Mouse (Mus musculus) olfactory bulb, adult 2 months (tissue): ENCODE results near the gene Pcp2. TPM values are rescaled to one million over a fixed set of nuclear protein-coding genes. Genes with fewer than 3 reads are reported as not detected.

Experiments
- H3K27ac ChIP-seq: fragments of 200-500 bp; 2 replicates; pipeline ENCODE4 v1.5.1; 2012; ENCODE audit warnings: low read depth, low read length; ENCODE audit not compliant: insufficient read depth
- H3K4me1 ChIP-seq: fragments of 200-500 bp; 2 replicates; pipeline ENCODE4 v1.6.1; 2012; ENCODE audit warnings: low read length; ENCODE audit not compliant: control insufficient read depth, insufficient read depth
- H3K4me3 ChIP-seq: fragments of 200-500 bp; 2 replicates; pipeline ENCODE4 v1.5.1; 2012; ENCODE audit warnings: mild to moderate bottlenecking, low read depth, low read length, moderate library complexity; ENCODE audit not compliant: insufficient read depth
- CTCF ChIP-seq: fragments of 200-500 bp; IDR thresholded peaks from 2 replicates; pipeline ENCODE4 v1.5.1; 2012; ENCODE audit warnings: low read depth, mild to moderate bottlenecking, low read length, moderate library complexity; ENCODE audit not compliant: insufficient read depth
- POLR2A ChIP-seq: fragments of 200-500 bp; IDR thresholded peaks from 2 replicates; pipeline ENCODE4 v1.6.1; 2012; ENCODE audit warnings: mild to moderate bottlenecking, low read depth, low read length, moderate library complexity; ENCODE audit not compliant: insufficient read depth
- WGBS: fragments of 180-500 bp; shearing (Covaris S2); methylation state at CpG from one replicate; pipeline ENCODE4 v1.1.7; 2018; 5-methylcytosine and 5-hydroxymethylcytosine counted together
- polyA plus RNA-seq: library from polyadenylated mRNA; stranded (reverse); fragments of >200 nt; gene quantifications from 2 replicates; pipeline ENCODE4 v1.2.4, GENCODE M21; 2012; ENCODE audit warnings: low replicate concordance; ENCODE audit not compliant: missing spikeins, insufficient read depth, insufficient read length

The Pcp2 gene
- polyA plus RNA-seq, 1 experiment, result not detected

GRCm38 (mm10) chr8:3606593-3606992 is 18.8 kb downstream of the Pcp2 start:
- TF ChIP-seq POLR2A (no peak), CTCF (no peak)
- Histone ChIP-seq H3K4me3 (no peak overlapping the region), H3K4me1 (no peaks in the 10 kb centered on the region), H3K27ac (no peak overlapping the region)
- WGBS, result 69% methylated on average over 16 of the region's 16 CpGs

- WGBS, result 83% methylated on average over 13 of the region's 13 CpGs
- Histone ChIP-seq H3K27ac (no peak overlapping the region), H3K4me3 (no peak overlapping the region), H3K4me1 (no peaks in the 10 kb centered on the region)
- TF ChIP-seq CTCF (no peak), POLR2A (no peak)
Measured at GRCm38 (mm10) chr8:3603439-3603838, 21.9 kb downstream of the Pcp2 start.

DNA sequence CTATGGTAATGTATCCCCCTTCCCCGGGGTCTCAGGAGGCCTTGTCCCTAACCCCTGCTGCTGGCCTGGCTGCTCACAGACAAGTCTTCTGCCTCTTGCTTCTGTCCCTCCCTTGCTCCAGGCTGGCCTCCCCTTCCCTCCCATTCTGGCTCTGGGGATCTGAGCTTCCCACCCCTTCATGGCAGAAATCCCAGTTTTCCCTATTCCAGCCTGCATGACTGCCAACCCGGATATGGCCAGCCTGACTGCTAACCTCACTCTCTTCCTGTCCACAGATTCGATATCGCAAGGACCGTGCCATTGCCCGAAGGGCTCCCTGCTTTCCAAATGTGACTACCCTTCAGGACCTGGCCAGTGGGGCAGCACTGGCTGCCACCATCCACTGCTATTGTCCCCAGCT is 24.9 kb downstream of the Pcp2 start:
- H3K4me1 ChIP-seq, result no peaks in the 10 kb centered on the region
- 58% methylated on average over 6 of the region's 6 CpGs for WGBS
- no peak for TF ChIP-seq CTCF
- TF ChIP-seq POLR2A, result no peak

GRCm38 (mm10) chr8:3599219-3599618 is 26.1 kb downstream of the Pcp2 start:
- WGBS, result 85% methylated on average over 1 of the region's 1 CpGs
- no peak for TF ChIP-seq CTCF
- no peak for TF ChIP-seq POLR2A
- Histone ChIP-seq H3K4me3 (no peak overlapping the region), H3K4me1 (no peaks in the 10 kb centered on the region), H3K27ac (no peak overlapping the region)

More for the DNA sequence above, 24.9 kb downstream of the Pcp2 start:
- no peak overlapping the region for H3K4me3 ChIP-seq
- no peak overlapping the region for H3K27ac ChIP-seq

DNA sequence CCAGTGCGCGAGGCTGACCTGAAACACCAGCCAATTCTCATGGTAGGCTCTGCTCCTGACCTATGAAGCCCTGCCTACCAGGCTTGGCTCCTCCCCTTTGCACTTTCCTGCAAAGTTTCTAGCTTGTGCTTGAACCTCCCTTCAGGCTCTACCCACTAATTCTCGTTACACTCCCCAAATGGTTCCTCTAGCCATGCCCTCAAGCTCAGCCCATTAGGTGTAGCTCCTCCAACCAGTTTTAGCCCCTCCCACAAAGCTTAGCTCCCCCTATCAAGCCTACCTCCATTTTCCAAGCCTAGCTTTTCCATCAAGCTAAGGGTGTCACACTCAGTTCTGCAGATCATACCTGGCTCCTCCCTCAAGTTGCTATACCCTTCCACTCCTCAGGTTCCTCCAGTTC is 27.3 kb downstream of the Pcp2 start:
- Histone ChIP-seq H3K4me1 (peaks cover 5% of the 10 kb centered on the region; the same call in 1 of the 2 replicates), H3K27ac (no peak overlapping the region), H3K4me3 (no peak overlapping the region)
- no peak for TF ChIP-seq POLR2A
- TF ChIP-seq CTCF, result no peak
- 86% methylated on average over 3 of the region's 3 CpGs for WGBS

DNA sequence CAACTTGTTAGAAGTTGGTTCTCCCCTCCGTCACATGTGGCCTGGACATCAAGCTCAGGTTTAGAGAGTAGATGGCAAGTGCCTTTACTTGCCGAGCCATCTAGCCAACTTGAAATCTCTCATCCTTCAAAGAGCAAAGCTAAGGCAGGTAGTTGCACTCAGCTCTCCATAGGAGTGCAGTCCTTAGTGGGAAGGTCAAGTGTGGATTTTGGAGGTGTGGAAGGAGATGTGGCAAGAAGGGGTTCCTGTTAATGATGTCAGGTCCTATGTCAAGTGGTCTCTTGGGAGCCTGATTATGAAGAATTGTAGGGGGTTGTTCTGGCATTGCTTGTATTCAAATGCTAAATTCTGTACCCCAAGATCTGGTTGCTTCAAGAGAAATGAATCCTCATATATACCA is 30.9 kb downstream of the Pcp2 start:
- Histone ChIP-seq H3K4me3 (no peak overlapping the region), H3K4me1 (peaks cover 5% of the 10 kb centered on the region; the same call in 1 of the 2 replicates), H3K27ac (no peak overlapping the region)
- WGBS, result 90% methylated on average over 2 of the region's 2 CpGs
- TF ChIP-seq CTCF, result no peak
- TF ChIP-seq POLR2A, result no peak

- 57% methylated on average over 3 of the region's 3 CpGs for WGBS
- Histone ChIP-seq H3K4me1 (peaks cover 5% of the 10 kb centered on the region; the same call in 1 of the 2 replicates), H3K27ac (no peak overlapping the region), H3K4me3 (no peak overlapping the region)
- TF ChIP-seq CTCF (no peak), POLR2A (no peak)
Measured at GRCm38 (mm10) chr8:3593470-3593869, 31.9 kb downstream of the Pcp2 start.

GRCm38 (mm10) chr8:3588258-3588633 is 37.1 kb downstream of the Pcp2 start:
- TF ChIP-seq CTCF (no peak), POLR2A (no peak)
- H3K27ac ChIP-seq, result no peak overlapping the region
- H3K4me3 ChIP-seq, result peak overlapping the region; percentile 75
- no peaks in the 10 kb centered on the region for H3K4me1 ChIP-seq
- 2% methylated on average over 11 of the region's 11 CpGs for WGBS

GRCm38 (mm10) chr8:3587391-3588257 is 37.7 kb downstream of the Pcp2 start:
- TF ChIP-seq POLR2A (peak; percentile 66), CTCF (no peak)
- Histone ChIP-seq H3K4me3 (peak overlapping the region; percentile 75), H3K4me1 (no peaks in the 10 kb centered on the region), H3K27ac (peak overlapping the region; percentile 7; the same call in 1 of the 2 replicates)
- WGBS, result 1% methylated on average over 77 of the region's 77 CpGs

DNA sequence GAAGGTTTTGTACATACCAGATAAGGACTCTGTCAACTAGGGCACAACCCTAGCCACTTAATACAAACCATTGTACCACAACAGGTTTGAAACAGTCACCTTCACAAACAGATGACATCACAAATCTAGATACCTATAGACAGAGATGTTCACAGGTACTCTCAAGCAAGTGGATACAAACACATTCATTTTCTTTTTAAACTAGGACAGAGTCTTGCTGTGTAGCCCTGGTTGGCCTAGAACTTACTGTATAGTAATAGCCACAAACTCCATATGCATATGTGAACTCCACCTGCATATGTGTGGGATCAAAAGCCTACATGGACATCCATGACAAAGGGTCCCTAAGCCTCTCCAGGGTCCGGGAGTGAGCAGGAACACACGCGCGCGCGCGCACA is 38.4 kb downstream of the Pcp2 start, which contains the start of gene Camsap3:
Gene Camsap3, plus strand, starts transcription at position 301 of the 398 bp plus-strand sequence.
- Histone ChIP-seq H3K27ac (peak within 1 kb of the TSS; percentile 7; the same call in 1 of the 2 replicates), H3K4me1 (no peaks in the 10 kb centered on the region), H3K4me3 (peak within 1 kb of the TSS; percentile 75)
- TF ChIP-seq POLR2A (no peak), CTCF (no peak)
- WGBS, result 2% methylated on average over 7 of the region's 7 CpGs
